Mouse (Mus musculus) lung, postnatal 0 days (tissue): ENCODE measurements around the gene Ginm1. TPM values are rescaled to one million over a fixed set of nuclear protein-coding genes. Genes with fewer than 3 reads are reported as not detected.
A peak's percentile ranks its signal among the peaks of the same experiment; 100 is the strongest.

Experiments
- ATAC-seq: fragments of 200-750 bp; cut with Nextera tagmentation; 2 replicates; pipeline ENCODE4 v1.8.0; 2017; ENCODE audit warnings: moderate library complexity
- DNase-seq: peaks from one replicate; pipeline ENCODE4 v3.0.0-alpha.2; 2016; ENCODE audit warnings: low spot score
- H3K27ac ChIP-seq: fragments of 300-500 bp; sonication (generic); 2 replicates; pipeline ENCODE4 v1.5.1; 2014; ENCODE audit warnings: antibody characterized with exemption, mild to moderate bottlenecking, low read length, mixed read lengths
- H3K27me3 ChIP-seq: fragments of 300-500 bp; sonication (generic); replicated peaks from 2 replicates; pipeline ENCODE4 v1.6.1; 2014; ENCODE audit warnings: low read length, mixed read lengths; ENCODE audit not compliant: insufficient read depth
- H3K36me3 ChIP-seq: fragments of 300-500 bp; sonication (generic); 2 replicates; pipeline ENCODE4 v1.6.1; 2014; ENCODE audit warnings: low read length, mixed read lengths; ENCODE audit not compliant: insufficient read depth
- H3K4me1 ChIP-seq: fragments of 300-500 bp; sonication (generic); 2 replicates; pipeline ENCODE4 v1.6.1; 2014; ENCODE audit warnings: antibody characterized with exemption, low read depth, low read length, mixed read lengths; ENCODE audit not compliant: insufficient read depth
- H3K4me2 ChIP-seq: fragments of 300-500 bp; sonication (generic); replicated peaks from 2 replicates; pipeline ENCODE4 v1.6.1; 2014; ENCODE audit warnings: low read depth, mild to moderate bottlenecking, low read length, moderate library complexity, mixed read lengths
- H3K4me3 ChIP-seq: fragments of 300-500 bp; sonication (generic); 2 replicates; pipeline ENCODE4 v1.5.1; 2014; ENCODE audit warnings: low read depth, low read length
- H3K9ac ChIP-seq: fragments of 300-500 bp; sonication (generic); replicated peaks from 2 replicates; pipeline ENCODE4 v1.6.1; 2014; ENCODE audit warnings: low read depth, mild to moderate bottlenecking
- H3K9me3 ChIP-seq: fragments of 300-500 bp; sonication (generic); 2 replicates; pipeline ENCODE4 v1.6.1; 2016; ENCODE audit warnings: low read length, mixed read lengths
- CTCF ChIP-seq: IDR thresholded peaks from 2 replicates; pipeline ENCODE4 v1.5.1; 2016; ENCODE audit warnings: antibody characterized with exemption, mild to moderate bottlenecking
- EP300 ChIP-seq: IDR thresholded peaks from 2 replicates; pipeline ENCODE4 v1.6.1; 2016; ENCODE audit warnings: antibody characterized with exemption, mild to moderate bottlenecking, control low read depth
- WGBS: fragments of 180-500 bp; shearing (Covaris S2); extraction: QIAGEN DNeasy Blood & Tissue Kit; methylation state at CpG from one replicate; pipeline ENCODE4 v1.1.7; 2014; 5-methylcytosine and 5-hydroxymethylcytosine counted together
- polyA plus RNA-seq: library from polyadenylated mRNA; unstranded; fragments of >200 nt; fragmentation: Nextera tagmentation; extraction: Ambion mirVana; gene quantifications from 2 replicates; pipeline ENCODE4 v1.2.1, GENCODE M21; 2015

The Ginm1 gene
- polyA plus RNA-seq, 1 experiment from 2014 or later = 167 TPM

- Histone ChIP-seq H3K27me3 (no peaks in the 10 kb centered on the region), H3K4me3 (no peak overlapping the region), H3K4me2 (no peak overlapping the region), H3K9me3 (no peaks in the 10 kb centered on the region), H3K36me3 (peaks cover 19% of the 10 kb centered on the region), H3K9ac (no peak overlapping the region), H3K4me1 (no peaks in the 10 kb centered on the region), H3K27ac (no peak overlapping the region)
- no peak for TF ChIP-seq EP300
- TF ChIP-seq CTCF = no peak
- no peak for ATAC-seq
- WGBS = 91% methylated on average over 9 of the region's 9 CpGs
- no peak for DNase-seq
Observed at GRCm38 (mm10) chr10:7826106-7826505, 33.5 kb upstream of the Ginm1 start.

DNA sequence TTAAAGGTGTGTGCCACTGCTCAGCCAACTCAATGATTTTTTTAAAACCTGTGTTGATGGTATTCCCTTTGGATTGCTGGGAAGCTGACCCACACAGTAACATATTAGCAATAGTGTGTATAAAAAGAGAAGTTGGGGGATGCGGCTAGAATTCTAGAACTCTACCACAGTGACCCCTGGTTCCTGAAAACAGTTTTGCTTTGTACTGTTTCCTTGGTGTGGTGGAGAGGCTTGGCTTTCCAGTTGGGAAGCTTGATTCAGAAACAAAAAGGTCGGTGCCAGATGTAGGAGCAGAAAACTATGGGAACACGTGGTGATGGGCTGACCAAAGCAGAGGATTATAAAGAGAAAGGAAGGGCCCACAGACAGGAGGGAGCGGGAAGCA is 32.6 kb upstream of the Ginm1 start:
- H3K4me2 ChIP-seq = no peak overlapping the region
- no peak overlapping the region for H3K4me3 ChIP-seq
- DNase-seq = no peak
- H3K27ac ChIP-seq = no peak overlapping the region
- H3K27me3 ChIP-seq = no peaks in the 10 kb centered on the region
- no peak for TF ChIP-seq EP300
- H3K36me3 ChIP-seq = peaks cover 22% of the 10 kb centered on the region
- ATAC-seq = no peak
- H3K9me3 ChIP-seq = no peaks in the 10 kb centered on the region
- H3K4me1 ChIP-seq = no peaks in the 10 kb centered on the region
- no peak overlapping the region for H3K9ac ChIP-seq
- WGBS = 89% methylated on average over 4 of the region's 4 CpGs

- TF ChIP-seq EP300 (no peak), CTCF (no peak)
- peaks cover 22% of the 10 kb centered on the region for H3K36me3 ChIP-seq
Observed at GRCm38 (mm10) chr10:7824663-7825280, 32.1 kb upstream of the Ginm1 start.

GRCm38 (mm10) chr10:7821981-7822380 is 29.4 kb upstream of the Ginm1 start:
- 92% methylated on average over 12 of the region's 12 CpGs for WGBS
- no peak for ATAC-seq

More at GRCm38 (mm10) chr10:7824663-7825280, 32.1 kb upstream of the Ginm1 start:
- no peaks in the 10 kb centered on the region for H3K9me3 ChIP-seq
- no peak overlapping the region for H3K27ac ChIP-seq
- no peak overlapping the region for H3K9ac ChIP-seq
- no peaks in the 10 kb centered on the region for H3K4me1 ChIP-seq
- ATAC-seq (no peak), DNase-seq (no peak)
- no peaks in the 10 kb centered on the region for H3K27me3 ChIP-seq
- no peak overlapping the region for H3K4me2 ChIP-seq
- no peak overlapping the region for H3K4me3 ChIP-seq
- 71% methylated on average over 9 of the region's 9 CpGs for WGBS

DNA sequence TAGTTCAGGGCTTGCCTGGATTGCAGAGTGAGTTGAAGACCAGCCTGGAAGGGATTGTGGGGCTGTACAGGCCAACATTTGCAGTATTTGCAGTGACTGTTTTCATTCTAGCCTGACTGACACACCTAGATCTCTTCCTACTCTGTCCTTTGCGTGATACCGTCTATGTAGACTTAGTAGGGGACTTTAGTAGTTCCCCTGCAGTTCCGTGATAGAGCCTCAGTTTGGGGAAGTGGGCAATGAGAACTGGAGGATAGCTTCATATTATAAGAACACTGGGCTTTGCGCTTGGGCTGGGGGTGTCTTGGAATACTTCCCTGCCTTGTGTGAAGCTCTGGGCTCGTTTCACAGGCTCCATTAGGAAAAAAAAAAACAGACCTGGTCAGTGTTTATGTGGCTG is 27.5 kb upstream of the Ginm1 start:
- H3K4me2 ChIP-seq = no peak overlapping the region
- H3K27me3 ChIP-seq = no peaks in the 10 kb centered on the region
- WGBS = 84% methylated on average over 5 of the region's 5 CpGs
- no peak overlapping the region for H3K27ac ChIP-seq
- H3K9ac ChIP-seq = no peak overlapping the region
- no peak for ATAC-seq
- no peak for TF ChIP-seq EP300
- H3K9me3 ChIP-seq = no peaks in the 10 kb centered on the region
- DNase-seq = no peak
- no peak overlapping the region for H3K4me3 ChIP-seq
- H3K36me3 ChIP-seq = peaks cover 29% of the 10 kb centered on the region
- no peaks in the 10 kb centered on the region for H3K4me1 ChIP-seq

More at GRCm38 (mm10) chr10:7821981-7822380, 29.4 kb upstream of the Ginm1 start:
- TF ChIP-seq EP300 = no peak
- no peak for TF ChIP-seq CTCF
- no peak overlapping the region for H3K9ac ChIP-seq
- no peak overlapping the region for H3K27ac ChIP-seq
- H3K4me3 ChIP-seq = no peak overlapping the region
- H3K4me1 ChIP-seq = no peaks in the 10 kb centered on the region
- no peak for DNase-seq
- no peak overlapping the region for H3K4me2 ChIP-seq
- peaks cover 29% of the 10 kb centered on the region for H3K36me3 ChIP-seq
- no peaks in the 10 kb centered on the region for H3K9me3 ChIP-seq
- H3K27me3 ChIP-seq = no peaks in the 10 kb centered on the region

DNA sequence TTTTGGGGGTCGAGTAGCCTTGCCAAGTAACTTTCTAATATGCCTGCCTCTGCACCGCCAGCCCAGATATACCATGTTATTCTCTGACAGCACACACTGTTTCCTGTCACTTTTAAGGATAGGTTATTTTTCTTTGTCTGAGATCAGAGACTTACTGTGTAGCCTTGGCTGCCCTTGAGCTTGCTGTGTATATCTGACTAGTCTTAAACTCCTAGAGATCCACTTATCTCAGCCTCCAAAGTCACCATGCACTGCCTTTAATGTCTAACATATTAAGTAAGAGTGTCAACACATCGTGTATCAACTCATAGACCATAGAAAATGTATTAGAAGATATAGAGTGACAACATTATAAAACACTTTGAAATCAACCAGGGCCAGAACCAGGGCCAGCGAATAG is 27.0 kb upstream of the Ginm1 start:
- Histone ChIP-seq H3K4me1 (no peaks in the 10 kb centered on the region), H3K27me3 (no peaks in the 10 kb centered on the region), H3K4me2 (no peak overlapping the region), H3K9ac (no peak overlapping the region), H3K4me3 (no peak overlapping the region), H3K9me3 (no peaks in the 10 kb centered on the region), H3K27ac (no peak overlapping the region), H3K36me3 (peaks cover 29% of the 10 kb centered on the region)
- WGBS = 65% methylated on average over 4 of the region's 4 CpGs
- TF ChIP-seq EP300 (no peak), CTCF (no peak)
- no peak for DNase-seq
- ATAC-seq = peak; percentile 54

- Histone ChIP-seq H3K4me1 (no peaks in the 10 kb centered on the region), H3K36me3 (peaks cover 29% of the 10 kb centered on the region), H3K4me3 (no peak overlapping the region), H3K4me2 (no peak overlapping the region), H3K9me3 (no peaks in the 10 kb centered on the region), H3K27me3 (no peaks in the 10 kb centered on the region), H3K9ac (no peak overlapping the region), H3K27ac (no peak overlapping the region)
- no peak for DNase-seq
- WGBS = 80% methylated on average over 4 of the region's 4 CpGs
- TF ChIP-seq EP300 (no peak), CTCF (no peak)
- ATAC-seq = 0 out of 2 replicates have a peak, but pooled peaks have one; percentile 6
Observed at GRCm38 (mm10) chr10:7819156-7819555, 26.5 kb upstream of the Ginm1 start.
